Mouse (Mus musculus) liver, embryonic 14.5 days (tissue): Measurements from ENCODE around the gene Hnrnpa2b1. TPM values are rescaled to one million over a fixed set of nuclear protein-coding genes. Genes with fewer than 3 reads are reported as not detected.
A peak's percentile ranks its signal among the peaks of the same experiment; 100 is the strongest.

Experiments used
- ATAC-seq: fragments of 200-750 bp; cut with Nextera tagmentation; 2 replicates; pipeline ENCODE4 v1.8.0; 2017; ENCODE audit warnings: moderate number of reproducible peaks, mild to moderate bottlenecking, moderate library complexity; ENCODE audit not compliant: insufficient read depth
- DNase-seq, 3 experiments: peaks; one replicate each; pipeline ENCODE4 v3.0.0-alpha.2; 2012 to 2013; ENCODE audit warnings: low read depth in 3 of 3, low spot score in 3 of 3
- H3K27ac ChIP-seq: fragments of 300-500 bp; sonication (generic); 2 replicates; pipeline ENCODE4 v1.5.1; 2014; ENCODE audit warnings: moderate library complexity, mild to moderate bottlenecking, control low read depth, inconsistent platforms
- H3K27me3 ChIP-seq: fragments of 300-500 bp; sonication (generic); 2 replicates; pipeline ENCODE4 v1.6.1; 2014; ENCODE audit warnings: mild to moderate bottlenecking, low read length, moderate library complexity; ENCODE audit not compliant: control insufficient read depth, insufficient read depth
- H3K36me3 ChIP-seq: fragments of 300-500 bp; sonication (generic); replicated peaks from 2 replicates; pipeline ENCODE4 v1.6.1; 2014; ENCODE audit warnings: low read depth; ENCODE audit not compliant: control insufficient read depth, insufficient read depth
- H3K4me1 ChIP-seq, 2 experiments: fragments of 200-500 bp in 1 of 2; fragments of 300-500 bp in 1 of 2; sonication (generic) in 1 of 2; replicated peaks; 2 replicates each; pipeline ENCODE4 v1.6.1; 2012 to 2014; ENCODE audit warnings: antibody characterized with exemption in 1 of 2, inconsistent platforms in 1 of 2, low read length in 1 of 2; ENCODE audit not compliant: control insufficient read depth in 2 of 2, insufficient read depth in 2 of 2
- H3K4me2 ChIP-seq: fragments of 300-500 bp; sonication (generic); 2 replicates; pipeline ENCODE4 v1.6.1; 2014; ENCODE audit warnings: low read depth, mild to moderate bottlenecking, control low read depth, moderate library complexity
- H3K4me3 ChIP-seq, 2 experiments: fragments of 200-500 bp in 1 of 2; fragments of 300-500 bp in 1 of 2; sonication (generic) in 1 of 2; 2 replicates each; pipeline ENCODE4 v1.5.1; 2012 to 2014; ENCODE audit warnings: low read depth in 2 of 2, low read length in 2 of 2, mild to moderate bottlenecking in 2 of 2, control low read depth in 1 of 2, inconsistent platforms in 1 of 2, moderate library complexity in 1 of 2; ENCODE audit not compliant: insufficient read depth in 1 of 2
- H3K9ac ChIP-seq: fragments of 300-500 bp; sonication (generic); replicated peaks from 2 replicates; pipeline ENCODE4 v1.6.1; 2014; ENCODE audit warnings: mild to moderate bottlenecking, control low read depth, moderate library complexity
- H3K9me3 ChIP-seq: fragments of 300-500 bp; sonication (generic); 2 replicates; pipeline ENCODE4 v1.6.1; 2016; ENCODE audit warnings: low read length, mixed read lengths; ENCODE audit not compliant: control insufficient read depth
- CTCF ChIP-seq: IDR thresholded peaks from 2 replicates; pipeline ENCODE4 v1.5.1; 2016; ENCODE audit warnings: antibody characterized with exemption, low read depth, control low read depth
- EP300 ChIP-seq: IDR thresholded peaks from 2 replicates; pipeline ENCODE4 v1.6.1; 2016; ENCODE audit warnings: antibody characterized with exemption, low read depth
- WGBS: fragments of 180-500 bp; shearing (Covaris S2); extraction: QIAGEN DNeasy Blood & Tissue Kit; methylation state at CpG from one replicate; pipeline ENCODE4 v1.1.7; 2014; ENCODE audit not compliant: insufficient replicate concordance; 5-methylcytosine and 5-hydroxymethylcytosine counted together
- polyA plus RNA-seq, 2 experiments: library from polyadenylated mRNA; depleted of rRNA in 1 of 2; stranded (reverse) in 1 of 2; unstranded in 1 of 2; fragments of >200 nt; fragmentation: Nextera tagmentation in 1 of 2; extraction: Ambion mirVana in 1 of 2; gene quantifications; 2 replicates each; pipeline versions ENCODE4 v1.2.1 to v1.2.3; 2012 to 2014

The Hnrnpa2b1 gene
- polyA plus RNA-seq, 2 experiments = 462 to 684 TPM

DNA sequence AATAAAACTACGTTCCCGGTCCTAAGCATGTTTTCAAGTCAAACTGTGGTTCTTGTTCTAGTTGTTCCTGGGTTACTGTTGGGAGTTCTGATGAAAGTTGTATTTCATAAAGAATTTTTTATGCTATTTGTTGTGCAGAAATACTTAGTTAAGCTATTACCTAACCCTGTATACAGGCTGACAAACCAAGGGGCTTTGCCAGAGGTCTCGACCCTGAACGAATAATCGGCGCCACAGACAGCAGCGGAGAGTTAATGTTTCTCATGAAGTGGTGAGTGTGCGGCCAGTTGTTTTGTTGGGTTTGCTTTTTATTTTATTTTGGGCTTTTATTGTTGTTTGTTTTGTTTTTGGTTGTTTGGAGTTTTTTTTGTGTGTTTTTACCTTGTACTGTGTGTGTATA lies 11.9 kb upstream of the Hnrnpa2b1 start:
- 87% methylated on average over 8 of the region's 8 CpGs for WGBS
- ATAC-seq = no peak
- TF ChIP-seq CTCF = no peak
- TF ChIP-seq EP300 = no peak
- H3K36me3 ChIP-seq = peaks cover 58% of the 10 kb centered on the region
- DNase-seq = no peak
- no peaks in the 10 kb centered on the region for H3K9me3 ChIP-seq
- no peaks in the 10 kb centered on the region for H3K27me3 ChIP-seq
- no peak overlapping the region for H3K4me2 ChIP-seq
- no peak overlapping the region for H3K27ac ChIP-seq
- no peak overlapping the region for H3K9ac ChIP-seq
- no peak overlapping the region for H3K4me3 ChIP-seq
- H3K4me1 ChIP-seq = peaks cover 12 to 15% of the 10 kb centered on the region in 2 experiments

DNA sequence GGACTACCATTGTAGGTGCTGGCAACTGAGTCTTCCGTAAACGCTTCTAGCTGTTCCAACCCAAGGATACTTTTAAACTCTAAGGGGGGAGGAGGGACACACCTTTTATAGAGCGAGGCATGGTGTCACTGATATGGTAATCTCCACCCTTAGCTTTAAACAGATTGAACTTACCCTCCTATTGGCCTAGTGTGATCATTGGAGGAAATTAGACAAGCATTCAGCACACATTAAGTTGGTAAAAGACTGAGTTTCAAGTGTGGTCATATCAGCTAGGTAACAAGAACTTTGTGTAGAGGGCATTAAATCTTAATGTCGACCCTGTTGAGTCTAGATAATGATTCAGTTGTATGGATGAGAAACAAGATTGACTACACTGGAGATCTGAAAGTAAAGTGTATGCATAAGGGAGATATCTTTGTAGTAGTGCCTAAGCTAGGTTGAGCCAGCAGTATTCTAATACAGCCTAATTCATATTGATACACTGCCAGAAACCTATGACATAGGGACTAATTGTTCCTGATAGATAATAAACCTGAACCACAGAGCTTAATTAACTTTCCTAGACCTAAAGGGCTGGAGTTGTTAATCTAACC lies 9.5 kb upstream of the Hnrnpa2b1 start:
- peaks cover 10 to 12% of the 10 kb centered on the region in 2 experiments for H3K4me1 ChIP-seq
- no peaks in the 10 kb centered on the region for H3K27me3 ChIP-seq
- peak overlapping the region; percentile 21 for H3K4me2 ChIP-seq
- peak; percentile 60 to 70 (median 60) for DNase-seq
- peak; percentile 90 for ATAC-seq
- WGBS = 12% methylated on average over 4 of the region's 4 CpGs
- no peaks in the 10 kb centered on the region for H3K9me3 ChIP-seq
- H3K27ac ChIP-seq = no peak overlapping the region
- no peak overlapping the region; the same call in 1 of the 2 replicates for H3K9ac ChIP-seq
- peaks cover 75% of the 10 kb centered on the region for H3K36me3 ChIP-seq
- H3K4me3 ChIP-seq = no peak overlapping the region
- TF ChIP-seq CTCF = no peak
- peak; percentile 80 for TF ChIP-seq EP300

DNA sequence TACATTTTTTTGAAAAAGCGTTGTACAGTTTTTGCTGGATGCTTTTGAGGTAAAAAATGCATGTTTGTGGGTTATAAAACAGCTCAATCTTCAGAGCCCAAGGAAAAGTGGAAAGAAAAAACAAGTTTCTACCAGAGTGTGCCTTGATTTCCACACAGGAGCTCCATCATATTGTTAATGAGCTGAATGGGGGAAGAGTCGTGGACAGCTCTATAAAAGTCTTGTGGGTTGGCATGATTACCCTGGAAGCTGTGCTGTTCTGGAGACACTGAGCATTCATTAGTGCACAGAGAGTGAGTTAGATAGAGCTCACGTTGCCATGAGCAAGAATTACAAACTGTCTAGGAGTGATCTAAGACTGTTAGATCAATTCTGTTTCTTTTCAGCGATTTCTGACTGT lies 2.5 kb upstream of the Hnrnpa2b1 start:
- no peak for TF ChIP-seq EP300
- TF ChIP-seq CTCF = no peak
- Histone ChIP-seq H3K9ac (peak overlapping the region; percentile 100), H3K27ac (0 out of 2 replicates have a peak overlapping the region, but pooled peaks have one; percentile 29), H3K9me3 (no peaks in the 10 kb centered on the region), H3K36me3 (peaks cover 52% of the 10 kb centered on the region), H3K4me3 (peak overlapping the region; percentile 85 to 100; a peak in 3 of 4 replicates), H3K4me1 (peaks cover 11 to 17% of the 10 kb centered on the region in 2 experiments), H3K27me3 (no peaks in the 10 kb centered on the region), H3K4me2 (peak overlapping the region; percentile 85)
- WGBS = 54% methylated on average over 4 of the region's 4 CpGs
- no peak for ATAC-seq
- DNase-seq = no peak

DNA sequence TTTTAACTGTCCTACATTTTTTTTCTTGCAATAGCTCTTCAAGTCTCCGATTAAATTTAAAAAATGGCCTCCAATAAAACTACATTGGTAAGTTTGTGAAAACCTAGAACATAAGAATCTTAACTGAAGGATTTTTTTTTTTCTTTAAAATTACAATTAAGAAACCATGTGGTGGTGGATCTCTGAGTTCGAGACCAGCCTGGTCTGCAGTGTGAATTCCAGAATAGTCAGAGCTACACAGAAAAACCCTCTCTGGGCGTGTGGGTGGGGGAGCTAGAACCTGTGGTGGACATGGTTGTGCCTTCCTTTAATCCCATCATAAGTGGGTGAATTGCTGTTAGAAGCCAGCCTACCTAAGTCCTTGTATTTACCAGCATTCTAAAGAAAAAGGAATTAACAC lies 2.1 kb upstream of the Hnrnpa2b1 start:
- WGBS = 11% methylated on average over 3 of the region's 3 CpGs
- no peak for DNase-seq
- H3K36me3 ChIP-seq = peaks cover 52% of the 10 kb centered on the region
- no peak for ATAC-seq
- H3K9ac ChIP-seq = peak overlapping the region; percentile 100
- TF ChIP-seq EP300 = no peak
- no peak for TF ChIP-seq CTCF
- no peaks in the 10 kb centered on the region for H3K27me3 ChIP-seq
- H3K4me2 ChIP-seq = peak overlapping the region; percentile 85
- H3K27ac ChIP-seq = 0 out of 2 replicates have a peak overlapping the region, but pooled peaks have one; percentile 29
- peak overlapping the region; percentile 85 to 100 for H3K4me3 ChIP-seq
- H3K4me1 ChIP-seq = peaks cover 11 to 18% of the 10 kb centered on the region in 2 experiments
- no peaks in the 10 kb centered on the region for H3K9me3 ChIP-seq

GRCm38 (mm10) chr6:51471179-51471505 lies 1.4 kb upstream of the Hnrnpa2b1 start:
- peak; percentile 3; the same call in 1 of the 2 replicates for ATAC-seq
- peak overlapping the region; percentile 94 for H3K27ac ChIP-seq
- peak overlapping the region; percentile 85 to 100 for H3K4me3 ChIP-seq
- peaks cover 9 to 17% of the 10 kb centered on the region in 2 experiments for H3K4me1 ChIP-seq
- peak overlapping the region; percentile 85 for H3K4me2 ChIP-seq
- 1% methylated on average over 10 of the region's 10 CpGs for WGBS
- no peak for TF ChIP-seq EP300
- no peak for TF ChIP-seq CTCF
- peak overlapping the region; percentile 100 for H3K9ac ChIP-seq
- no peaks in the 10 kb centered on the region for H3K9me3 ChIP-seq
- peaks cover 53% of the 10 kb centered on the region for H3K36me3 ChIP-seq
- no peak for DNase-seq
- H3K27me3 ChIP-seq = no peaks in the 10 kb centered on the region
